ENCODE assay signal across 8 mouse cellular contexts in genomic region chr7:141122689-141123516, GRCm38 (mm10). TPM values are rescaled to one million over a fixed set of nuclear protein-coding genes. Genes with fewer than 3 reads are reported as not detected.
DNase-seq lines count a peak whose midpoint lies in the region; ATAC-seq lines count a peak whose summit lies in the region.

No protein-coding gene starts in this region.

- intact Hi-C loops in gastrocnemius, postnatal 14 days (cut with DNase I; ENCODE audit: low total_unique reads), result no loop called here
- intact Hi-C loops in left cerebral cortex, postnatal 10 days (cut with DNase I), result no loop called here

- ATAC-seq in inflammation-experienced regulatory T-cells, adult 6 months, result peak; percentile 94
- peak; percentile 98 for ATAC-seq in megakaryocyte-erythroid progenitor cell, adult 5-6 weeks (replicated peaks; ENCODE audit: low FRiP score, low TSS enrichment, poor library complexity, severe bottlenecking)

- DNase-seq in adrenal gland, adult (ENCODE audit: inconsistent age in 2 of 2, low spot score in 1 of 2), result peak; percentile 97 to 99
- DNase-seq in embryo, embryonic 10.5 days (ENCODE audit: low spot score), result peak; percentile 100
- peak; percentile 95 for DNase-seq in gastrocnemius, postnatal 14 days
- DNase-seq in left cerebral cortex, postnatal 10 days (ENCODE audit: extremely low spot score in 1 of 2, low spot score in 2 of 2), result peak; percentile 84 to 96
- peak; percentile 85 for DNase-seq in right cerebral cortex, postnatal 25 days
- peak; percentile 88 to 92 for DNase-seq in urinary bladder, postnatal 4 days (ENCODE audit: low spot score in 2 of 2)

RNA-seq across cellular contexts. Expression of gene Ptdss2, which starts 0.7 kb away (rescaled TPM):
- total RNA-seq in gastrocnemius, postnatal 14 days (2021), result 10 to 100 TPM; 15.5 to 21.9 TPM
- polyA plus RNA-seq in inflammation-experienced regulatory T-cells, adult 6 months (2017; shearing (Covaris generic)), result 1 to 10 TPM; 6.2 to 9.3 (median 7.0) TPM
- 10 to 100 TPM; 48.4 to 54.0 TPM for total RNA-seq in left cerebral cortex, postnatal 10 days (2021)
- 59.0 and 64.0 TPM in 2 replicates for total RNA-seq in megakaryocyte-erythroid progenitor cell, adult 5-6 weeks (2014; fragmentation: Nextera tagmentation)
- 14.0 and 21.1 TPM in 2 replicates for total RNA-seq in megakaryocyte-erythroid progenitor cell, adult 5-6 weeks (2017)

RNA-seq across cellular contexts. Expression of gene Ano9, which starts 5.3 kb away (rescaled TPM):
- not detected for total RNA-seq in gastrocnemius, postnatal 14 days (2021)
- not detected for polyA plus RNA-seq in inflammation-experienced regulatory T-cells, adult 6 months (2017; shearing (Covaris generic))
- not detected for total RNA-seq in left cerebral cortex, postnatal 10 days (2021)
- total RNA-seq in megakaryocyte-erythroid progenitor cell, adult 5-6 weeks (2014; fragmentation: Nextera tagmentation), result not detected in 2 replicates
- not detected in 2 replicates for total RNA-seq in megakaryocyte-erythroid progenitor cell, adult 5-6 weeks (2017)

RNA-seq across cellular contexts. Expression of gene Sigirr, which starts 22.5 kb away (rescaled TPM):
- total RNA-seq in gastrocnemius, postnatal 14 days (2021), result 1 to 10 TPM; 2.8 to 3.2 TPM
- 100 to 1,000 TPM; 149 to 208 (median 206) TPM for polyA plus RNA-seq in inflammation-experienced regulatory T-cells, adult 6 months (2017; shearing (Covaris generic))
- 1 to 10 TPM; 2.3 to 2.8 TPM for total RNA-seq in left cerebral cortex, postnatal 10 days (2021)
- total RNA-seq in megakaryocyte-erythroid progenitor cell, adult 5-6 weeks (2014; fragmentation: Nextera tagmentation), result 14.0 and 24.8 TPM in 2 replicates
- 7.1 and 13.0 TPM in 2 replicates for total RNA-seq in megakaryocyte-erythroid progenitor cell, adult 5-6 weeks (2017)

RNA-seq across cellular contexts. Expression of gene Pkp3, which starts 44.9 kb away (rescaled TPM):
- not detected for total RNA-seq in gastrocnemius, postnatal 14 days (2021)
- 100 to 1,000 TPM; 413 to 487 (median 426) TPM for polyA plus RNA-seq in inflammation-experienced regulatory T-cells, adult 6 months (2017; shearing (Covaris generic))
- not detected for total RNA-seq in left cerebral cortex, postnatal 10 days (2021)
- 0.17 and 11.2 TPM in 2 replicates for total RNA-seq in megakaryocyte-erythroid progenitor cell, adult 5-6 weeks (2014; fragmentation: Nextera tagmentation)
- total RNA-seq in megakaryocyte-erythroid progenitor cell, adult 5-6 weeks (2017), result 2.8 TPM in 1 of 2 replicates, not detected in the other

RNA-seq across cellular contexts. Expression of gene Rnh1, which starts 49.8 kb away (rescaled TPM):
- total RNA-seq in gastrocnemius, postnatal 14 days (2021), result 10 to 100 TPM; 48.4 to 50.3 TPM
- 100 to 1,000 TPM; 135 to 147 (median 143) TPM for polyA plus RNA-seq in inflammation-experienced regulatory T-cells, adult 6 months (2017; shearing (Covaris generic))
- total RNA-seq in left cerebral cortex, postnatal 10 days (2021), result 10 to 100 TPM; 20.8 TPM
- 43.7 and 54.2 TPM in 2 replicates for total RNA-seq in megakaryocyte-erythroid progenitor cell, adult 5-6 weeks (2014; fragmentation: Nextera tagmentation)
- 20.7 and 30.4 TPM in 2 replicates for total RNA-seq in megakaryocyte-erythroid progenitor cell, adult 5-6 weeks (2017)

Comparison
In these comparisons a context has a peak if more than half of its experiments do, and no peak if none do; other contexts are left out.
1. Peak in every context shown above with its lines: DNase-seq and ATAC-seq.